Mouse (Mus musculus): Measurements from ENCODE around the gene Noc3l. TPM values are rescaled to one million over a fixed set of nuclear protein-coding genes. Genes with fewer than 3 reads are reported as not detected.

Noc3l gene
- polyA plus RNA-seq, 2 experiments: 4.0 to 5.1 TPM

GRCm38 (mm10) chr19:38837171-38837641 is 18.2 kb upstream of the Noc3l start:
- H3K9ac ChIP-seq (replicated peaks): peak overlapping the region; percentile 89
- ATAC-seq (ENCODE audit: insufficient read depth): peak; percentile 48
- TF ChIP-seq EP300 (IDR thresholded peaks at IDR 0.05; ENCODE audit: low read depth) (no peak), CTCF (IDR thresholded peaks at IDR 0.05; ENCODE audit: low read depth) (no peak)
- under 1% methylated on average over 47 of the region's 54 CpGs for WGBS (ENCODE audit: insufficient replicate concordance)
- peaks cover 9 to 12% of the 10 kb centered on the region in 2 experiments for H3K4me1 ChIP-seq (replicated peaks; ENCODE audit: control insufficient read depth in 2 of 2, insufficient read depth in 2 of 2, low read length in 1 of 2)
- peak overlapping the region; percentile 79 to 91 for H3K4me3 ChIP-seq (ENCODE audit: insufficient read depth in 1 of 2, low read depth in 2 of 2, low read length in 2 of 2)
- H3K27me3 ChIP-seq (ENCODE audit: control insufficient read depth, insufficient read depth, low read length): no peaks in the 10 kb centered on the region
- peak in 1 of 3 experiments; percentile 14 for DNase-seq (ENCODE audit: low read depth in 3 of 3, low spot score in 3 of 3)
- H3K36me3 ChIP-seq (replicated peaks; ENCODE audit: control insufficient read depth, insufficient read depth, low read depth): no peaks in the 10 kb centered on the region
- peak overlapping the region; percentile 87 for H3K4me2 ChIP-seq (ENCODE audit: low read depth)
- no peaks in the 10 kb centered on the region for H3K9me3 ChIP-seq (ENCODE audit: control insufficient read depth, low read length)
- peak overlapping the region; percentile 81 for H3K27ac ChIP-seq

GRCm38 (mm10) chr19:38836438-38837170 is 17.6 kb upstream of the Noc3l start, which contains the start of gene Tbc1d12:
Gene Tbc1d12, plus strand, starts transcription at chr19:38836579.
- TF ChIP-seq EP300 (IDR thresholded peaks at IDR 0.05; ENCODE audit: low read depth): no peak
- TF ChIP-seq CTCF (IDR thresholded peaks at IDR 0.05; ENCODE audit: low read depth): peak; percentile 26
- H3K4me1 ChIP-seq (replicated peaks; ENCODE audit: control insufficient read depth in 2 of 2, insufficient read depth in 2 of 2, low read length in 1 of 2): peaks cover 9 to 12% of the 10 kb centered on the region in 2 experiments
- under 1% methylated on average over 82 of the region's 101 CpGs for WGBS (ENCODE audit: insufficient replicate concordance)

GRCm38 (mm10) chr19:38836084-38836437 is 17.0 kb upstream of the Noc3l start:
- H3K4me1 ChIP-seq (replicated peaks; ENCODE audit: control insufficient read depth in 2 of 2, insufficient read depth in 2 of 2, low read length in 1 of 2): peaks cover 9 to 12% of the 10 kb centered on the region in 2 experiments
- peak overlapping the region; percentile 89 for H3K9ac ChIP-seq (replicated peaks)
- peak overlapping the region; percentile 79 to 91 for H3K4me3 ChIP-seq (ENCODE audit: insufficient read depth in 1 of 2, low read depth in 2 of 2, low read length in 2 of 2)
- no peaks in the 10 kb centered on the region for H3K36me3 ChIP-seq (replicated peaks; ENCODE audit: control insufficient read depth, insufficient read depth, low read depth)
- WGBS (ENCODE audit: insufficient replicate concordance): 25% methylated on average over 10 of the region's 10 CpGs
- H3K9me3 ChIP-seq (ENCODE audit: control insufficient read depth, low read length): no peaks in the 10 kb centered on the region
- H3K27me3 ChIP-seq (ENCODE audit: control insufficient read depth, insufficient read depth, low read length): no peaks in the 10 kb centered on the region
- TF ChIP-seq CTCF (IDR thresholded peaks at IDR 0.05; ENCODE audit: low read depth): no peak
- no peak for TF ChIP-seq EP300 (IDR thresholded peaks at IDR 0.05; ENCODE audit: low read depth)
- H3K27ac ChIP-seq: peak overlapping the region; percentile 73
- ATAC-seq (ENCODE audit: insufficient read depth): no peak
- H3K4me2 ChIP-seq (ENCODE audit: low read depth): peak overlapping the region; percentile 87
- DNase-seq (ENCODE audit: low read depth in 3 of 3, low spot score in 3 of 3): no peak

More at GRCm38 (mm10) chr19:38836438-38837170, 17.6 kb upstream of the Noc3l start, which contains the start of gene Tbc1d12:
- peak within 1 kb of the TSS; percentile 87 for H3K4me2 ChIP-seq (ENCODE audit: low read depth)
- H3K9me3 ChIP-seq (ENCODE audit: control insufficient read depth, low read length): no peaks in the 10 kb centered on the region
- ATAC-seq (ENCODE audit: insufficient read depth) (peak; percentile 93), DNase-seq (ENCODE audit: low read depth in 3 of 3, low spot score in 3 of 3) (peak; percentile 82 to 85 (median 82))
- no peaks in the 10 kb centered on the region for H3K27me3 ChIP-seq (ENCODE audit: control insufficient read depth, insufficient read depth, low read length)
- peak within 1 kb of the TSS; percentile 79 to 91 for H3K4me3 ChIP-seq (ENCODE audit: insufficient read depth in 1 of 2, low read depth in 2 of 2, low read length in 2 of 2)
- H3K36me3 ChIP-seq (replicated peaks; ENCODE audit: control insufficient read depth, insufficient read depth, low read depth): no peaks in the 10 kb centered on the region
- H3K27ac ChIP-seq: peak within 1 kb of the TSS; percentile 81
- H3K9ac ChIP-seq (replicated peaks): peak within 1 kb of the TSS; percentile 89

- ATAC-seq (ENCODE audit: insufficient read depth): no peak
- H3K4me1 ChIP-seq (replicated peaks; ENCODE audit: control insufficient read depth in 2 of 2, insufficient read depth in 2 of 2, low read length in 1 of 2): peaks cover 9 to 11% of the 10 kb centered on the region in 2 experiments
- no peaks in the 10 kb centered on the region for H3K9me3 ChIP-seq (ENCODE audit: control insufficient read depth, low read length)
- H3K4me2 ChIP-seq (ENCODE audit: low read depth): no peak overlapping the region
- no peaks in the 10 kb centered on the region for H3K27me3 ChIP-seq (ENCODE audit: control insufficient read depth, insufficient read depth, low read length)
- no peaks in the 10 kb centered on the region for H3K36me3 ChIP-seq (replicated peaks; ENCODE audit: control insufficient read depth, insufficient read depth, low read depth)
- WGBS (ENCODE audit: insufficient replicate concordance): 27% methylated on average over 1 of the region's 1 CpGs
- no peak for DNase-seq (ENCODE audit: low read depth in 3 of 3, low spot score in 3 of 3)
- H3K4me3 ChIP-seq (ENCODE audit: insufficient read depth in 1 of 2, low read depth in 2 of 2, low read length in 2 of 2): no peak overlapping the region
- TF ChIP-seq EP300 (IDR thresholded peaks at IDR 0.05; ENCODE audit: low read depth): no peak
- no peak for TF ChIP-seq CTCF (IDR thresholded peaks at IDR 0.05; ENCODE audit: low read depth)
- H3K9ac ChIP-seq (replicated peaks): no peak overlapping the region
- no peak overlapping the region for H3K27ac ChIP-seq
These were observed 14.2 kb upstream of the Noc3l start for GRCm38 (mm10) chr19:38833224-38833623.

DNA sequence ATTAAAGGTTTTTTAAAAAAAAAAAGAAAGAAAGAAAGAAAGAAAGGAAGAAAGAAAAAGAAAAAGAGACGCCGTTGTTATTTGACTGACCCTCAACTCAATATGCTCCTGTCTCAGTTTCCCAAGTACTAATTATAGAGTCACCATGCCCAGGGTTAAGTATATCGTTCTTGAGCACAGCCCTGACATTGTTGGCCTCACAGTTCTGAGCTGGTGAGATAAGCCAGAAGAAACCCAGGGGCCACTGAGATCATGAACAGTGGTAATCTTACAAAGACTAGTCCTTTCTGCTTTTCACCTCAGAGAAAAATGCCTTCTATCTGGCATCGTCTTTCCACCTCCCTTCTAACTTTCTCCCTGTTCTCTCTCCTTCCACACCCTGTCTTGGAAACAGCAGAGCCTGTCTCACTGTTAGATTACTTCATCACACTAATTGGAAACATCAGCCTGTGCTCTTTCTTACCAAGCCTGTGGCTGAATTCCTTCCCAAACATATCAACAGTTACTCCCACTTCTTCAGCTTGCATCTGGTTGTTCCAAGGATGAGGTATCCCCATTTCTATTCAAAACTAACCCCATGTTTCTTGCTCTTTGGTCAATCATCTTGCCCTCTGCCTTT is 1.3 kb upstream of the Noc3l start:
- Histone ChIP-seq H3K4me2 (ENCODE audit: low read depth) (peak overlapping the region; percentile 96), H3K9ac (replicated peaks) (peak overlapping the region; percentile 91), H3K27ac (peak overlapping the region; percentile 98), H3K36me3 (replicated peaks; ENCODE audit: control insufficient read depth, insufficient read depth, low read depth) (peaks cover 3% of the 10 kb centered on the region; the same call in 1 of the 2 replicates), H3K4me1 (replicated peaks; ENCODE audit: control insufficient read depth in 2 of 2, insufficient read depth in 2 of 2, low read length in 1 of 2) (peaks cover 18 to 26% of the 10 kb centered on the region in 2 experiments), H3K4me3 (ENCODE audit: insufficient read depth in 1 of 2, low read depth in 2 of 2, low read length in 2 of 2) (peak overlapping the region; percentile 13 to 91), H3K9me3 (ENCODE audit: control insufficient read depth, low read length) (no peaks in the 10 kb centered on the region), H3K27me3 (ENCODE audit: control insufficient read depth, insufficient read depth, low read length) (no peaks in the 10 kb centered on the region)
- peak; percentile 85 to 90 (median 87) for DNase-seq (ENCODE audit: low read depth in 3 of 3, low spot score in 3 of 3)
- ATAC-seq (ENCODE audit: insufficient read depth): peak; percentile 90
- WGBS (ENCODE audit: insufficient replicate concordance): 13% methylated on average over 4 of the region's 4 CpGs
- peak; percentile 93 for TF ChIP-seq EP300 (IDR thresholded peaks at IDR 0.05; ENCODE audit: low read depth)
- no peak for TF ChIP-seq CTCF (IDR thresholded peaks at IDR 0.05; ENCODE audit: low read depth)
